Mouse (Mus musculus) skeletal muscle tissue, adult 2 months (tissue): Measurements from ENCODE around the gene Myd88.

Experiments
- DNase-seq: peaks from one replicate; pipeline ENCODE4 v3.0.0-alpha.2; 2012; ENCODE audit warnings: low read depth, low spot score

Gene Myd88

GRCm38 (mm10) chr9:119297696-119298095 lies 43.5 kb downstream of the Myd88 start:
- DNase-seq = no peak

- DNase-seq = no peak
These were observed 50.4 kb downstream of the Myd88 start for GRCm38 (mm10) chr9:119290791-119291190.
